Mouse (Mus musculus) CD4-positive naive resting alpha-beta T cell, adult 76 days (primary cell): ENCODE data around the gene Papolb. TPM values are rescaled to one million over a fixed set of nuclear protein-coding genes. Genes with fewer than 3 reads are reported as not detected.

ENCODE experiments used
- total RNA-seq: library from RNA; stranded (reverse); gene quantifications from one replicate; pipeline ENCODE4 v1.2.4, GENCODE M21; 2023

Gene Papolb
- not detected for total RNA-seq

DNA sequence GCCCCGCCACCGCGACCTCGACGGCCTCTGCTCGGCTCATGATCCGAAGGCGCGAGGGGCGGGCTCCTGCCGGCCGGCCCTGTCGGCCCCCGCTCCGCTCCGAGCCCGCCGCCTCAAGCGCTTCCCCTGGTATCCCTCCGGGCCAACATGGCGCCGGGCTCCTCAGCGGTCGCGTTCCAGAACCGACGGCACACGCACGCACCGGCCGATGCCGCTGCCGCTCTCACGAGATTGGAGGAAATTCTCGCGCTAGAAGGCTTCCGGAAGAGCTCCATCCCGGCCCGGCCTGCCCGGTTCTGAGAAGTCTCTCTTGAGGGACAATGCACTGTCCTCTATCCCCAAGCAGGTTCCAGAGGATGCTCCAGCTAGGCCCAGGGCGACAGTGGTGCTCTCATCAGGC, at the start of gene Papolb:
Gene Papolb, minus strand, starts transcription at position 162 of the 400 bp plus-strand sequence.

DNA sequence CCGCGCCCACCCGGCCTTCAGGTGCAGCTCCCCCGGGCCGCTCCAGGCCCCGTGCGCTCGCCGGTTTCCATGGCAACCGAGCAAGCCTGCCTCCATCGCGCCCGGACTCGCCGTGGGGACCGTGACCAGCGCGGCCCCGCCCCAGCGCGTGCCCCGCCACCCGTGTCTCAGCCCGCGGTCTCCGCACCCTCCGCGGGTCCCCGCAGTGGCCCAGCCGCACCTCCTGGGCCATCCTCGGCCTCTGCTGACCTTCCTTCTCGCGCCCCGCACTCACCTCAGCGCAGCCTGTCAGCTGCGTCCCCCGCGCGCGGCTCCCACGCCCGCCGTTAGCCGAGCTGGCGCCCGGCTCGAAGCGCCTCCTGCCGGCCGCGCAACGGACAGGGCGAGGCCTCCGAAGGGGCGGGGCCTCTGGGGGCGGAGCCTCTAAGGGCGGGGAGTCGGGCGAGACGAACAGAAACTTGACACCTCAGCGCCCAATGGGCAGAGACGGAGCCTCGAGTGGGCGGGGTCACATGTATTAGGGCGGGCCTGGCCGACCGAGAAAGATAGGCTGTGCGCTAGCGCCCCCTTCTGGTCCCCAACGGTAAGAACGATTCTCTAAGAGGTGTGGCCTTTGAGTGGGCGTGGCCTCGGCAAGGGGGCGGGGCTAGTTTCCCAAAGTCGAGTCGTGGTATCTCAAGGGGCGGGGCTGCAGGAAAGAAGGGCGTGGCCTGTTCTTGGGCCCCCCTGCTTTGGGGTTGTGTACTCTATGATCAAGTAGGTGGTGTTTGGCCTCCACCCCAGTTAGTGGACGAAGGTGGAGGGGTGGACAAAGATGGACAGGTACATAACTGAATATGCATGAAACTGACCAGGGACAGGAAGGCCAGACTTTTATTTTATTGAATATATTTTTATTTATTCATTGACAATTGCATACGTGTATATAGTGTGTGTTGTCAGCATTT, 21.1 kb upstream of the Papolb start, which contains the start of gene Radil:
Gene Radil, minus strand, starts transcription at position 393 of the 947 bp plus-strand sequence.

Other genes starting within 250 kb of the Papolb start
- 96.5 TPM for gene Foxk1, start 128.6 kb downstream of the Papolb start, total RNA-seq
- gene Ap5z1, start 66.1 kb downstream of the Papolb start, total RNA-seq, result 53.7 TPM
- not detected for gene Radil, start 21.0 kb upstream of the Papolb start, total RNA-seq
- not detected for gene Mmd2, start 78.7 kb upstream of the Papolb start, total RNA-seq
- gene Wipi2, start 97.6 kb upstream of the Papolb start, total RNA-seq, result 70.4 TPM
- gene Slc29a4, start 162.4 kb upstream of the Papolb start, total RNA-seq, result 0.53 TPM